ENCODE assay signal across 9 mouse cellular contexts in genomic region chr10:12919287-12919686, GRCm38 (mm10). TPM values are rescaled to one million over a fixed set of nuclear protein-coding genes. Genes with fewer than 3 reads are reported as not detected.
DNase-seq lines count a peak whose midpoint lies in the region; ATAC-seq and TF ChIP-seq lines count a peak whose summit lies in the region.
"Had no signal": no experiment of that assay in that cellular context is flagged by ENCODE, and none has a peak within 500 bp of the region (broad histone marks: within the 10 kb centered on the region; RNA-seq: fewer than 3 reads in every experiment).

No protein-coding gene starts in this region.

- no peak overlapping the region for H3K9ac ChIP-seq in forebrain, embryonic 14.5 days (ENCODE audit: low read length)
- no peak overlapping the region for H3K9ac ChIP-seq in ES-Bruce4 (ENCODE audit: low read depth, poor library complexity, severe bottlenecking)
- H3K9ac ChIP-seq: lung, embryonic 15.5 days had no signal

- no peaks in the 10 kb centered on the region for H3K27me3 ChIP-seq in forebrain, embryonic 10.5 days (ENCODE audit: poor library complexity, severe bottlenecking)
- no peaks in the 10 kb centered on the region for H3K27me3 ChIP-seq in forebrain, embryonic 14.5 days (replicated peaks; ENCODE audit: control insufficient read depth, insufficient read depth, low read length)
- H3K27me3 ChIP-seq in ES-Bruce4 (ENCODE audit: control insufficient read depth, insufficient read depth, low read length, poor library complexity, severe bottlenecking) = no peaks in the 10 kb centered on the region
- H3K27me3 ChIP-seq: lung, embryonic 15.5 days had no signal

- peak; percentile 30 for TF ChIP-seq CTCF in ES-Bruce4 (IDR thresholded peaks at IDR 0.05; ENCODE audit: low read depth, low read length)
- TF ChIP-seq CTCF in gastrocnemius, adult 2 months (IDR thresholded peaks at IDR 0.05) = peak; percentile 53

- no peak overlapping the region for H3K4me2 ChIP-seq in forebrain, embryonic 14.5 days (ENCODE audit: low read length)
- H3K4me2 ChIP-seq: lung, embryonic 15.5 days had no signal

- ATAC-seq in forebrain, embryonic 14.5 days = no peak

- no peak for TF ChIP-seq EP300 in ES-Bruce4 (IDR thresholded peaks at IDR 0.05; ENCODE audit: insufficient read depth, low read depth, low read length)

- H3K36me3 ChIP-seq in forebrain, embryonic 10.5 days (replicated peaks) = no peaks in the 10 kb centered on the region
- H3K36me3 ChIP-seq in forebrain, embryonic 14.5 days (ENCODE audit: control insufficient read depth, insufficient read depth, low read length) = no peaks in the 10 kb centered on the region
- no peaks in the 10 kb centered on the region for H3K36me3 ChIP-seq in ES-Bruce4 (ENCODE audit: control insufficient read depth, insufficient read depth, low read length, poor library complexity, severe bottlenecking)
- H3K36me3 ChIP-seq: lung, embryonic 15.5 days had no signal

- no peak for TF ChIP-seq POLR2A in ES-Bruce4 (IDR thresholded peaks at IDR 0.05; ENCODE audit: insufficient read depth, low read length)

- intact Hi-C loops in gastrocnemius, adult 2 months (cut with DNase I) = no loop called here

- H3K4me3 ChIP-seq in forebrain, embryonic 10.5 days = no peak overlapping the region
- H3K4me3 ChIP-seq in forebrain, embryonic 14.5 days (ENCODE audit: low read depth, low read length) = no peak overlapping the region
- no peak overlapping the region for H3K4me3 ChIP-seq in ES-Bruce4 (ENCODE audit: low read depth, low read length)
- no peak overlapping the region for H3K4me3 ChIP-seq in gastrocnemius, adult 2 months
- H3K4me3 ChIP-seq: lung, embryonic 15.5 days had no signal

- H3K27ac ChIP-seq in forebrain, embryonic 10.5 days = peak overlapping the region; percentile 65; the same call in 1 of the 2 replicates
- no peak overlapping the region for H3K27ac ChIP-seq in forebrain, embryonic 14.5 days (ENCODE audit: low read depth, low read length)
- H3K27ac ChIP-seq in ES-Bruce4 (ENCODE audit: insufficient read depth, low read length) = 0 out of 2 replicates have a peak overlapping the region, but pooled peaks have one; percentile 28
- H3K27ac ChIP-seq in gastrocnemius, adult 2 months = peak overlapping the region; percentile 40
- H3K27ac ChIP-seq: lung, embryonic 15.5 days had no signal

- peaks cover 25% of the 10 kb centered on the region for H3K4me1 ChIP-seq in forebrain, embryonic 10.5 days
- peaks cover 6% of the 10 kb centered on the region; the same call in 1 of the 2 replicates for H3K4me1 ChIP-seq in forebrain, embryonic 14.5 days (ENCODE audit: control insufficient read depth, insufficient read depth, low read length)
- H3K4me1 ChIP-seq in ES-Bruce4 (ENCODE audit: control insufficient read depth, insufficient read depth, low read length) = no peaks in the 10 kb centered on the region

- WGBS in forebrain, embryonic 10.5 days = 47% methylated on average over 5 of the region's 5 CpGs
- 43% methylated on average over 5 of the region's 5 CpGs for WGBS in forebrain, embryonic 14.5 days

- H3K9me3 ChIP-seq in forebrain, embryonic 10.5 days = no peaks in the 10 kb centered on the region
- no peaks in the 10 kb centered on the region for H3K9me3 ChIP-seq in forebrain, embryonic 14.5 days (replicated peaks; ENCODE audit: control insufficient read depth, low read length)
- H3K9me3 ChIP-seq in ES-Bruce4 (replicated peaks; ENCODE audit: control insufficient read depth, insufficient read depth, low read length, poor library complexity, severe bottlenecking) = no peaks in the 10 kb centered on the region
- H3K9me3 ChIP-seq: lung, embryonic 15.5 days had no signal

- DNase-seq in forebrain, embryonic 10.5 days (ENCODE audit: extremely low spot score, low spot score) = no peak
- no peak for DNase-seq in forebrain, embryonic 14.5 days (ENCODE audit: low spot score)
- DNase-seq in gastrocnemius, adult 2 months = peak; percentile 63
- peak; percentile 61 for DNase-seq in kidney, postnatal 14 days
- peak; percentile 51 to 70 for DNase-seq in natural killer cell, adult 2 months (ENCODE audit: low spot score in 2 of 2)
- no peak for DNase-seq in thymus, postnatal 14 days
- DNase-seq in neural tube, embryonic 10.5 days (ENCODE audit: extremely low spot score, low spot score) = no peak

RNA-seq across cellular contexts. Expression of gene Stx11, which starts 44.8 kb away (rescaled TPM):
- 1.4 and 1.8 TPM in 2 replicates for polyA plus RNA-seq in forebrain, embryonic 10.5 days (2016; fragmentation: Nextera tagmentation; extraction: Ambion mirVana)
- polyA plus RNA-seq in forebrain, embryonic 14.5 days (2014; fragmentation: Nextera tagmentation; extraction: Ambion mirVana) = 0.93 and 0.98 TPM in 2 replicates
- 2.1 and 5.0 TPM in 2 replicates for polyA plus RNA-seq in ES-Bruce4 (2011; ENCODE audit: insufficient read depth, insufficient read length, low read depth, missing spikeins)
- under 1 TPM; 0.20 to 0.46 TPM for total RNA-seq in gastrocnemius, adult 2 months (2021)

RNA-seq across cellular contexts. Expression of gene Utrn, which starts 50.1 kb away (rescaled TPM):
- polyA plus RNA-seq in forebrain, embryonic 10.5 days (2016; fragmentation: Nextera tagmentation; extraction: Ambion mirVana) = 40.8 and 44.3 TPM in 2 replicates
- 7.2 and 15.8 TPM in 2 replicates for polyA plus RNA-seq in forebrain, embryonic 14.5 days (2014; fragmentation: Nextera tagmentation; extraction: Ambion mirVana)
- 159 and 161 TPM in 2 replicates for polyA plus RNA-seq in ES-Bruce4 (2011; ENCODE audit: insufficient read depth, insufficient read length, low read depth, missing spikeins)
- total RNA-seq in gastrocnemius, adult 2 months (2021) = 10 to 100 TPM; 20.1 to 28.1 TPM

Comparison
In these comparisons a context has a peak if more than half of its experiments do, and no peak if none do; other contexts are left out.
1. DNase-seq: peak in gastrocnemius, adult 2 months (single experiment), kidney, postnatal 14 days (single experiment) and natural killer cell, adult 2 months (2 of 2); none in forebrain, embryonic 10.5 days (single experiment), forebrain, embryonic 14.5 days (single experiment), thymus, postnatal 14 days (single experiment) and neural tube, embryonic 10.5 days (single experiment).